In genomic region chr11:12229411-12229810, GRCm38 (mm10) we compare ENCODE assay signal across 12 mouse cellular contexts.
DNase-seq lines count a peak whose midpoint lies in the region; ATAC-seq and TF ChIP-seq lines count a peak whose summit lies in the region.
"Had no signal": no experiment of that assay in that cellular context is flagged by ENCODE, and none has a peak within 500 bp of the region (broad histone marks: within the 10 kb centered on the region; RNA-seq: fewer than 3 reads in every experiment).

No protein-coding gene starts in this region.

- H3K4me1 ChIP-seq in lung, embryonic 14.5 days (ENCODE audit: insufficient read depth): 0 out of 2 replicates have a peak, but pooled peaks cover 3% of the 10 kb centered on the region
- H3K4me1 ChIP-seq in cerebellum, adult 2 months (ENCODE audit: control insufficient read depth, insufficient read depth, low read length): peaks cover 22% of the 10 kb centered on the region
- H3K4me1 ChIP-seq in embryonic facial prominence, embryonic 10.5 days: no peaks in the 10 kb centered on the region
- H3K4me1 ChIP-seq: embryonic facial prominence, embryonic 12.5 days; midbrain, embryonic 12.5 days had no signal

- no peak for TF ChIP-seq POLR2A in cerebellum, adult 2 months (IDR thresholded peaks at IDR 0.05; ENCODE audit: borderline replicate concordance, insufficient read depth, low read length)

- H3K36me3 ChIP-seq in lung, embryonic 14.5 days (ENCODE audit: insufficient read depth): no peaks in the 10 kb centered on the region
- H3K36me3 ChIP-seq in embryonic facial prominence, embryonic 10.5 days (replicated peaks): no peaks in the 10 kb centered on the region
- H3K36me3 ChIP-seq: embryonic facial prominence, embryonic 12.5 days; midbrain, embryonic 12.5 days had no signal

- intact Hi-C loops in gastrocnemius, postnatal 14 days (cut with DNase I; ENCODE audit: low total_unique reads): no loop called here

- no peak overlapping the region for H3K4me2 ChIP-seq in lung, embryonic 14.5 days
- H3K4me2 ChIP-seq: embryonic facial prominence, embryonic 12.5 days; midbrain, embryonic 12.5 days had no signal

- H3K27ac ChIP-seq in lung, embryonic 14.5 days (ENCODE audit: low read depth): no peak overlapping the region
- no peak overlapping the region for H3K27ac ChIP-seq in cerebellum, adult 2 months (ENCODE audit: insufficient read depth, low read length)
- H3K27ac ChIP-seq in embryonic facial prominence, embryonic 10.5 days (replicated peaks): no peak overlapping the region
- H3K27ac ChIP-seq: embryonic facial prominence, embryonic 12.5 days; kidney, postnatal 0 days; midbrain, embryonic 12.5 days had no signal

- peak; percentile 15 for DNase-seq in gastrocnemius, postnatal 10 days
- no peak for DNase-seq in gastrocnemius, postnatal 14 days
- peak; percentile 34 for DNase-seq in lung, embryonic 14.5 days
- no peak for DNase-seq in lung, postnatal 14 days
- peak; percentile 50 to 63 for DNase-seq in cerebellum, adult 2 months
- peak; percentile 38 for DNase-seq in kidney, postnatal 14 days
- no peak for DNase-seq in embryonic facial prominence, embryonic 10.5 days (ENCODE audit: low spot score)
- no peak for DNase-seq in thymus, adult 18-20 months

- WGBS in lung, embryonic 14.5 days: 54% methylated on average over 7 of the region's 7 CpGs
- WGBS in cerebellum, adult 2 months: 4% methylated on average over 7 of the region's 7 CpGs
- 81% methylated on average over 7 of the region's 7 CpGs for WGBS in embryonic facial prominence, embryonic 10.5 days

- ATAC-seq in lung, embryonic 14.5 days (ENCODE audit: insufficient read depth): no peak
- ATAC-seq: forebrain, embryonic 16.5 days had no signal

- H3K27me3 ChIP-seq in lung, embryonic 14.5 days (ENCODE audit: insufficient read depth, low read length): no peaks in the 10 kb centered on the region
- no peaks in the 10 kb centered on the region; the same call in 1 of the 2 replicates for H3K27me3 ChIP-seq in cerebellum, adult 2 months (ENCODE audit: control insufficient read depth, insufficient read depth, low read length)
- H3K27me3 ChIP-seq in embryonic facial prominence, embryonic 10.5 days (replicated peaks; ENCODE audit: low read depth, poor library complexity, severe bottlenecking): no peaks in the 10 kb centered on the region
- H3K27me3 ChIP-seq: embryonic facial prominence, embryonic 12.5 days; midbrain, embryonic 12.5 days had no signal

- peak; percentile 18; the same call in 1 of the 2 replicates for TF ChIP-seq CTCF in lung, embryonic 14.5 days (IDR thresholded peaks at IDR 0.05; ENCODE audit: low read depth)
- TF ChIP-seq CTCF in cerebellum, adult 2 months (IDR thresholded peaks at IDR 0.05; ENCODE audit: borderline replicate concordance, insufficient read depth, low read depth, low read length): no peak

- no peak overlapping the region for H3K4me3 ChIP-seq in lung, embryonic 14.5 days (ENCODE audit: low read depth, low read length)
- no peak overlapping the region for H3K4me3 ChIP-seq in cerebellum, adult 2 months (replicated peaks; ENCODE audit: insufficient read depth, low read depth, low read length)
- no peak overlapping the region for H3K4me3 ChIP-seq in embryonic facial prominence, embryonic 10.5 days
- H3K4me3 ChIP-seq: embryonic facial prominence, embryonic 12.5 days; midbrain, embryonic 12.5 days had no signal

- no peak overlapping the region for H3K9ac ChIP-seq in lung, embryonic 14.5 days
- H3K9ac ChIP-seq: embryonic facial prominence, embryonic 12.5 days; midbrain, embryonic 12.5 days had no signal

- no peaks in the 10 kb centered on the region for H3K9me3 ChIP-seq in lung, embryonic 14.5 days (ENCODE audit: low read depth, low read length)
- no peaks in the 10 kb centered on the region for H3K9me3 ChIP-seq in embryonic facial prominence, embryonic 10.5 days
- H3K9me3 ChIP-seq: embryonic facial prominence, embryonic 12.5 days; midbrain, embryonic 12.5 days had no signal

Comparison
In these comparisons a context has a peak if more than half of its experiments do, and no peak if none do; other contexts are left out.
1. DNase-seq: peak in gastrocnemius, postnatal 10 days (single experiment), lung, embryonic 14.5 days (single experiment), cerebellum, adult 2 months (2 of 2) and kidney, postnatal 14 days (single experiment); none in gastrocnemius, postnatal 14 days (single experiment), lung, postnatal 14 days (single experiment), embryonic facial prominence, embryonic 10.5 days (single experiment) and thymus, adult 18-20 months (0 of 2).